Mouse (Mus musculus) megakaryocyte-erythroid progenitor cell, adult 5-6 weeks (primary cell): Measurements from ENCODE around the gene Gm21762. TPM values are rescaled to one million over a fixed set of nuclear protein-coding genes. Genes with fewer than 3 reads are reported as not detected.
"Not testable (repeated sequence)": the region's sequence is repeated elsewhere in the genome, so short reads cannot be mapped to it uniquely, and the experiment has no call there.

ENCODE experiments used
- ATAC-seq: replicated peaks from 2 replicates; pipeline ENCODE4 v1.8.0; 2016; ENCODE audit warnings: mild to moderate bottlenecking, inconsistent platforms; ENCODE audit not compliant: severe bottlenecking, poor library complexity, low FRiP score, low TSS enrichment
- total RNA-seq, 2 experiments: library from RNA; stranded (forward) in 1 of 2; stranded (reverse) in 1 of 2; fragments of 200-1000, 215-1000 nt in 1 of 2; fragments of >200 nt in 1 of 2; fragmentation: Nextera tagmentation in 1 of 2; gene quantifications; 2 replicates each; pipeline ENCODE4 v1.2.3; 2014 to 2017

Gene Gm21762
- not detected in 2 replicates for total RNA-seq (2014; fragmentation: Nextera tagmentation)
- not detected in 2 replicates for total RNA-seq (2017)

GRCm38 (mm10) chr13:120215847-120216246 lies at the start of gene Gm21762:
Gm21762 (minus strand) TSS chr13:120215947.
- ATAC-seq: not testable (repeated sequence)

DNA sequence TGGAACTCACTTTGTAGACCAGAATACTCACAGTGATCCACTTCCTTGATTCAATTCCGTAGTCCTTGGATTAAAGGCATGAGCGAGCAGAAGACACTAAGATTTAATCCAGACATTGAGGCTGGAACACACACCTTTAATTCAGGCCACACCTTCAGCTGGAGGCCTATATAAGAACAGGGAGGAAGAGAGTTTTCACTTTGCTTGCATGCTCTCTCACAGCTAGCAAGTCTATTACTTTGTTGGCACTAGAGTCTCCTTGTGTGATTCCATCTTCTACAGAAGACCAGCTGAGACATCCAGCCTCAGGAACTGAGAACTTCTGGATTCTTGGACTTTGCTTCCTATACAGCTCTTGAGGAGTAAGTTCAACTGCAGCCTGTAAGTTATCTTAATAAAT lies 47.1 kb upstream of the Gm21762 start, which contains the start of gene AF067061:
Gene AF067061, plus strand, starts transcription at position 245 of the 400 bp plus-strand sequence.
- ATAC-seq: not testable (repeated sequence)

GRCm38 (mm10) chr13:120259718-120260117 lies 44.0 kb upstream of the Gm21762 start:
- not testable (repeated sequence) for ATAC-seq

GRCm38 (mm10) chr13:120258817-120259658 lies 43.3 kb upstream of the Gm21762 start:
- not testable (repeated sequence) for ATAC-seq

DNA sequence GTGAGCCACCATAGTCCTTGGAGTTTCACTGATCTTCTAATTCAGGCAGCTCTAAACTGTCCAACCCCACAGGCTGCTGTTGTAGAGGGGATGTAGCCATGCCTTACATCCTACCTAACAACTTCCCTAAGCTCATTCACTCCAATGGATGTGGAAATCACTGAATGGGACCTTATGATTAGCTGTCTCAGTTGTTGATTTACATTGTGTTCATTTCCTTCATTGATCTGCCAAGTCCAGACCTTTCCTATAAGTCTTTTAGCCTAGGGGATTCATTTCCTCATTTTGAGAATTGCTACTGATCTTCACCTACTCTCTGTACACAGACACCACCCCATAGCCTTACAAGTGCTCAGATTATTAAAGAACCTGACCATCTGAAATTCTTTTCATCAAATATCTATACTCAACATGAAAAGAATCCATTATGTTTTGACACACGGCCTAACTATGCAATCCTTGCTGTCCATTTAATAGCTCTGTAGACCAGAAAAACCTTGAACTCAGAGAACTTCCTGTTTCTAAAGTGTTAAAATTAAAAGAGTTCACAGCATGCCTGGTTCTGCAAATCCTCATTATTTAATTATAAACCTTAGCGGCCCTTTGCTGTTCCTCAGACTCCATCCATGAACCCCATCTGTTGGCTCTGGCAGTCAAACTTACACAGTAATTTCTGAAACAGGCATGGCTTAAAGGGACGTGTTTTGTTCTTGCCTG lies 35.6 kb upstream of the Gm21762 start:
- not testable (repeated sequence) for ATAC-seq

GRCm38 (mm10) chr13:120238811-120239210 lies 23.1 kb upstream of the Gm21762 start, which contains the start of gene Gm21731:
Gm21731 (plus strand) TSS chr13:120239111.
- not testable (repeated sequence) for ATAC-seq

GRCm38 (mm10) chr13:120232447-120233049 lies 16.8 kb upstream of the Gm21762 start:
- ATAC-seq: peak; percentile 78

GRCm38 (mm10) chr13:120231798-120232197 lies 16.1 kb upstream of the Gm21762 start:
- peak; percentile 79 for ATAC-seq

GRCm38 (mm10) chr13:120223012-120223659 lies 7.4 kb upstream of the Gm21762 start:
- ATAC-seq: peak; percentile 89

DNA sequence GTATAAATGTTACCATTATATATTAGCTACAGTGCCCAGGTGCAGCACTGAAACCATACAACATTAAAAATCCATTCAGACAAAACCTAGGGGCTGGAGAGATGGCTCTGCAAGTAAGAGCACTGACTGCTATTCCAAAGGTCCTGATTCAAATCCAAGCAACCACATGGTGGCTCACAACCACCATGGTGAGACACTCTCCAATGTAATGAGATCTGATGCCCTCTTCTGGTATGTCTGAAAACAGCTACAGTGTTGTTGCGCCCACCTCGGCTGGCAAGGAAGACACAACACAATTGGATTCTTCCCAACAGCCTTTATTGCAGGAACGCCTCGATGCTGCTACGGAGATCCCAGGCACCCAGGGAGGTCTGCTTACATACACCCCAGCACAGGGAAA lies 5.2 kb upstream of the Gm21762 start:
- ATAC-seq: not testable (repeated sequence)

DNA sequence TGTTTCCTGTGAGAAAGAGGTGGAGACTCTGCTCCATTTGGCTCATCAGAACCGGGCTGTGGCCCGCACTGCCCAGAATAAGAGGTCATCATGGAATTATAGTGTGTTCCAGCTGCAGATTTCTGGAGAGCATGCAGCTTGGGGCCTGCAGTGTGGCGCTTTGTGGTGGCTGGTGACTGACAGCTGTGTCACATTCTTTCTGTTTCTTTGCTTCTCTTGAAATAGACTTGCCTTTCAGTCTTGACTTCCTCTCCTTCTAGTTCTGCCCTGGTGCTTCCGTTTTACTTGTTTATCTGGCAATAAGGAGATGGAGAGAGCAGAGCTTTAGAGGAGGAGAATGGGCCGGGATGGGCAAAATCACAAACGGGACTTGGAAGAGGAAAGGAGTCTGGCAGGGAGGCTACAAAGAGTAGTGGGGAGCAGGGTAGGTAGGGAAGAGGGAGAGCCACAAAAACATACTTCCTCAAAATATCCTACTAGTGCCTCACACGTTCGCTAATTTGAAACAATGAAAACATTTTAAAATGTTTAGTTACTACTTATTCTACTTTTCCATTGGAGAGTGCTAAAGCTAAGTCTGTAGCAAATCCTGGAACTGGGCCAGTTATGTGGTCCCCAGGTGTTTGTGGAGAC lies 19.4 kb downstream of the Gm21762 start:
- ATAC-seq: not testable (repeated sequence)

GRCm38 (mm10) chr13:120172133-120172532 lies 43.6 kb downstream of the Gm21762 start, which contains the start of gene Gm21818:
Gm21818 (plus strand) TSS chr13:120172433.
- ATAC-seq: not testable (repeated sequence)

- ATAC-seq: 0 out of 2 replicates have a peak, but pooled peaks have one; percentile 47
Observed at GRCm38 (mm10) chr13:120168301-120168700, 47.4 kb downstream of the Gm21762 start.

Other genes with a start within 250 kb of the Gm21762 start
- gene Gm36079, start 188.9 kb downstream of the Gm21762 start, total RNA-seq (2014; fragmentation: Nextera tagmentation): not detected in 2 replicates
- gene Gm36079, start 188.9 kb downstream of the Gm21762 start, total RNA-seq (2017): not detected in 2 replicates
- 3.7 TPM in 1 of 2 replicates, not detected in the other for gene Gm21188, start 163.8 kb downstream of the Gm21762 start, total RNA-seq (2014; fragmentation: Nextera tagmentation)
- 0.99 TPM in 1 of 2 replicates, not detected in the other for gene Gm21188, start 163.8 kb downstream of the Gm21762 start, total RNA-seq (2017)
- not detected in 2 replicates for gene Gm20767, start 75.7 kb downstream of the Gm21762 start, total RNA-seq (2014; fragmentation: Nextera tagmentation)
- not detected in 2 replicates for gene Gm20767, start 75.7 kb downstream of the Gm21762 start, total RNA-seq (2017)
- not detected in 2 replicates for gene Gm21818, start 43.5 kb downstream of the Gm21762 start, total RNA-seq (2014; fragmentation: Nextera tagmentation)
- gene Gm21818, start 43.5 kb downstream of the Gm21762 start, total RNA-seq (2017): not detected in 2 replicates
- not detected in 2 replicates for gene Gm21731, start 23.2 kb upstream of the Gm21762 start, total RNA-seq (2014; fragmentation: Nextera tagmentation)
- gene Gm21731, start 23.2 kb upstream of the Gm21762 start, total RNA-seq (2017): not detected in 2 replicates
- not detected in 2 replicates for gene AF067061, start 47.2 kb upstream of the Gm21762 start, total RNA-seq (2014; fragmentation: Nextera tagmentation)
- gene AF067061, start 47.2 kb upstream of the Gm21762 start, total RNA-seq (2017): not detected in 2 replicates
- 0.57 TPM in 1 of 2 replicates, not detected in the other for gene BC147527, start 84.4 kb upstream of the Gm21762 start, total RNA-seq (2014; fragmentation: Nextera tagmentation)
- 3.7 and 4.2 TPM in 2 replicates for gene BC147527, start 84.4 kb upstream of the Gm21762 start, total RNA-seq (2017)
- gene Tcstv3, start 100.9 kb upstream of the Gm21762 start, total RNA-seq (2014; fragmentation: Nextera tagmentation): not detected in 2 replicates
- not detected in 2 replicates for gene Tcstv3, start 100.9 kb upstream of the Gm21762 start, total RNA-seq (2017)